Mouse (Mus musculus) gastrocnemius, adult 18-20 months (tissue): ENCODE measurements at regions not wholly inside any gene's neighbourhood (a gene's known extent, or its start where the extent isn't known, plus 50 kb on each side); places are given as distances from the start of the nearest gene placed in this dataset.

Experiments
- DNase-seq: peaks from one replicate; pipeline ENCODE4 v3.0.0; 2021; ENCODE audit warnings: low spot score

- no peak for DNase-seq
These were observed 51.8 kb upstream of the Zdhhc25 start for GRCm38 (mm10) chr15:88548261-88548660.
